Mouse (Mus musculus) adrenal gland, postnatal 14 days (tissue): Measurements from ENCODE around the gene Meis1. TPM values are rescaled to one million over a fixed set of nuclear protein-coding genes. Genes with fewer than 3 reads are reported as not detected.
A peak's percentile ranks its signal among the peaks of the same experiment; 100 is the strongest.

ENCODE experiments used
- DNase-seq: peaks from one replicate; pipeline ENCODE4 v3.0.0; 2021; ENCODE audit warnings: mixed read lengths
- long read RNA-seq, 2 experiments: library from polyadenylated mRNA; stranded (forward); transcript quantifications; one replicate each; pipeline ENCODE4 v2.0.0; 2021
- total RNA-seq: library from RNA; stranded (reverse); gene quantifications from 2 replicates; pipeline ENCODE4 v1.2.3, GENCODE M21; 2021

Gene Meis1
- 57.0 and 57.5 TPM in 2 replicates for total RNA-seq
- long read RNA-seq, experiment 1, transcript Meis1-209 (12 exons, 3,346 nt) = minor isoform, 7 of 43 reads
- long read RNA-seq, experiment 1, transcript Meis1-201 (13 exons, 3,196 nt) = major isoform, 20 of 43 reads
- long read RNA-seq, experiment 1, partial matches to known transcripts = 4 of 43 reads
- long read RNA-seq, experiment 1, other reads (novel, unspliced or antisense) = 12 of 43 reads
- long read RNA-seq, experiment 2, transcript Meis1-201 (13 exons, 3,196 nt) = major isoform, 18 of 34 reads
- long read RNA-seq, experiment 2, partial matches to known transcripts = 8 of 34 reads
- long read RNA-seq, experiment 2, other reads (novel, unspliced or antisense) = 5 of 34 reads

GRCm38 (mm10) chr11:19018489-19019203 lies at the start of gene Meis1:
Gene Meis1, minus strand, starts transcription at chr11:19018985.
- DNase-seq = peak; percentile 95

DNA sequence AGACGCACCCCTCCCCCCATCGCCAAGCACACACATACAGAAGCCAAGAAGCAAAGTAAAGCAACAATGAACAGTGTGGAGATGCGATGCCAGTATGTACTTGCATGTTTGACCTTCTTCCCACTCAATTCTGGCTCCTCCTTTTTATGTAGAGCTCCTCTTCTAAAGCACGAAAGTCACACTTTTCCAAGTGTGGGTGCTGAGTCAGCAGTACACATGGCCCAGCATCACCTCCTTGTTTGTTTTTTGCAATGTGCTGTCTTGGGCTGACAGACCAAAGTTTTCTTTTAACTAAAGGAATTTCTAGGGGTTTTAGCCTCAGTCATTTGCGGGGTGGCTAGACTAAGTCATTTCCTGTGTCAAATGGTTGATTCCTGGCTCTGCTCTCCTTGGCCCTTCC lies 48.5 kb upstream of the Meis1 start:
- DNase-seq = no peak

- no peak for DNase-seq
Measured at GRCm38 (mm10) chr11:19049276-19049675, 30.5 kb upstream of the Meis1 start.

DNA sequence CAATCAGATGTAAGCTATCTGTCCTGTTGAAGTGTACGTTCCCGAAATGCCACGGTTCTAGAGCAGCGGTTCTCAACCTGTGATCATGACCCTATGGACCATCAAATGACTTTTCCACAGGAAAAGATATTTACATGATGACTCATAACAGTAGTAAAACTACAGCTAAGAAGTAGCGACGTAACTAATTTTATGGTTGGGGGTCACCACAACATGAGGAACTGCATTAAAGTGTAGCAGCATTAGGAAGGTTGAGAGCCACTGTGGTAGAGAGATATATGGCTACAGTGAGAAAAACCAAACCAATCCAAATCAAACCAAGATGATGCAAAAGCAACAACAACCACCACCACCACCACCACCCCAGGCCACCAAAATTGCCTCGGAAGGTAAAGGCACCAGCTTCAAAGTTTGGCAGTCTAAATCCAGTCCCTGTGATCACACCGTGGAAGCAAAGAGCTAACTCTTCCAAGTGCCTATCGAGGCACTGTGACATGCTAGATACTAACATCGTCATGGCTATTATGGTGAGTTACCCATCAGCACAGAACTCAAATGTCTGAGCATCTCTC lies 17.9 kb upstream of the Meis1 start:
- no peak for DNase-seq

GRCm38 (mm10) chr11:19026581-19027561 lies 8.1 kb upstream of the Meis1 start:
- peak; percentile 89 for DNase-seq

DNA sequence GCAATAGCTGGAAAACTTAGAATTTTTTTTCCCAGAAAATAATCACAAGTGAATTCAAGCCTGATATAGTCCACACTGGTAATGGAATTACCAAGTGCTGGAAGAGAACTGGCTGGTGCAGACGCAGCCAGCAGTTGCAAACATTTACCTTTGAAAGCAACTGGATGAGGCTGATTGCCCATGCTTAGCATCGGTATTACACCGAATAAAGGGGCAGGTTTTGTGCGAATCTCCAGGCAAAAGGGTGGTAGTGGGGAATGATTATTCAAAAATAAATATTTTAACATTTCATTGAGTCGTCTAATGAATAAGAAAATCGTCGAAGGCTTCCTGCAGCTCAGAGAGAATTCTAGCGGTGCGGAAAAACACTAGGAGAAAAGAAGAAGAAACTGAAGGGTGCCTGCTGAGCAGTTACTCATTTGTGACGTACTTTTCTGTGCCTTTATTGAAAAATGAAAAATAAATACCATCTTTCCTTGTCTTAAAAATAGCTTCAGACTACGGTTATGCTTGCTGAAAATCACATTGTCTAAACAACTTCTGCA lies 7.3 kb upstream of the Meis1 start:
- DNase-seq = no peak

- DNase-seq = peak; percentile 63
Measured at GRCm38 (mm10) chr11:19024496-19025265, 5.9 kb upstream of the Meis1 start.

- DNase-seq = no peak
Measured at GRCm38 (mm10) chr11:19023356-19023755, 4.6 kb upstream of the Meis1 start.

- DNase-seq = no peak
Measured at GRCm38 (mm10) chr11:19022576-19022975, 3.8 kb upstream of the Meis1 start.

DNA sequence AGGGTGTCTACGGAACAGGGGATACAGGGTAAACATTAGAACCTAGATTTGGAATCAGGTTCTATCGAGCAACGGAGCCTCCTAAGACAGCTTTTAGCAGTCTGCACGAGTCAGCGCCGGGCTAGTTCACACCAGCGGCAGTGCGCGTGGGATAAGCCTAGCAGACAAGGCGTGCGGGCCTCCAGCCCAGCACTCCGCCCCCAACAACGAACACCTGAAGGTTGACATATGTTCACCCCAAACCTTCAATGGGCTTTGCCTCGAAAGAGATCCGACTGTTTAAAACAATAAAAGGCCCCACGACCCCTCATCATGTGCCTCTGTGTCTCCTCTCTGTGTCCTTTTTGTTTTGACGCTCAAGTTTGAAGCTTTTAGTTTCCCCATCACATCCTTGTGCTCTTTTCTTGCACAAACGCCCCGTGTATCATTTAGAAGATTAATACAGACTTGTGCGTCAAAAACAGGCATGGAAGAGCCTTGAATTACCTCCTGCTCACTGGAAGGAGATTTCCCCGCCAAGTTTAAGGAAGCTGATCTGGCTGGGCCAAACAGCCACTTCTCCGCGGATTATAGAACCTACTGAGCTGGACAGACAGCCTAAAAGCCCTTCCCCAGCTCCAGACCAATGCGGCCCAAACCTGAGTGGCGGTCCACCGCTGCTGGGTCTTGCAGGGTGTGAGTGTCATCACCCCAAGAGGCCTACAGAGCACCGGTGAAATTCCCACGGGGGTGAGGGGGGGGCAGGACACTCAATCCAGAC lies 2.3 kb upstream of the Meis1 start:
- DNase-seq = peak; percentile 60

GRCm38 (mm10) chr11:19020371-19020824 lies 1.6 kb upstream of the Meis1 start:
- peak; percentile 97 for DNase-seq

- peak; percentile 83 for DNase-seq
Measured at GRCm38 (mm10) chr11:19019204-19020171, 703 bp upstream of the Meis1 start.

GRCm38 (mm10) chr11:19017719-19018413 lies 919 bp downstream of the Meis1 start:
- DNase-seq = no peak

DNA sequence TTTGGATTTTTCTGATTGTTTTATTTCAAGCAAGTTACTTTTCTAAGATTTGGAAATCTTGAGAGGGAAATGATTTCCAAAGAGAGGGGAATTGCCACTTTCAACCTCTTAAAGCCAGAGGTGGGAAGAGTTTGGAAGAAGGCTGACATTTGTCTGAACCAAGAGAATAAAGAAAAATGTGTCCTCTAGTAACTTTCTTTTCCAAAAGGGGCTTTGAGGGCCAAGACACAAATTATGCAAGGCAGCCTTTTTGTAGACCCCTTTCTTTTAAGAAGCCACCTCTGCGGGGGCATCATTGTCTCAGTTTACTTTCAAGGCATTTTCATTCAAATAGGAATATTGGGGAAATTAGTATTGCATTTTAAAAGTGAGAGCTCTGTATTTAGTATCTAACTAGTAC lies 1.5 kb downstream of the Meis1 start:
- no peak for DNase-seq

- peak; percentile 19 for DNase-seq
Measured at GRCm38 (mm10) chr11:19016481-19017220, 2.1 kb downstream of the Meis1 start.

DNA sequence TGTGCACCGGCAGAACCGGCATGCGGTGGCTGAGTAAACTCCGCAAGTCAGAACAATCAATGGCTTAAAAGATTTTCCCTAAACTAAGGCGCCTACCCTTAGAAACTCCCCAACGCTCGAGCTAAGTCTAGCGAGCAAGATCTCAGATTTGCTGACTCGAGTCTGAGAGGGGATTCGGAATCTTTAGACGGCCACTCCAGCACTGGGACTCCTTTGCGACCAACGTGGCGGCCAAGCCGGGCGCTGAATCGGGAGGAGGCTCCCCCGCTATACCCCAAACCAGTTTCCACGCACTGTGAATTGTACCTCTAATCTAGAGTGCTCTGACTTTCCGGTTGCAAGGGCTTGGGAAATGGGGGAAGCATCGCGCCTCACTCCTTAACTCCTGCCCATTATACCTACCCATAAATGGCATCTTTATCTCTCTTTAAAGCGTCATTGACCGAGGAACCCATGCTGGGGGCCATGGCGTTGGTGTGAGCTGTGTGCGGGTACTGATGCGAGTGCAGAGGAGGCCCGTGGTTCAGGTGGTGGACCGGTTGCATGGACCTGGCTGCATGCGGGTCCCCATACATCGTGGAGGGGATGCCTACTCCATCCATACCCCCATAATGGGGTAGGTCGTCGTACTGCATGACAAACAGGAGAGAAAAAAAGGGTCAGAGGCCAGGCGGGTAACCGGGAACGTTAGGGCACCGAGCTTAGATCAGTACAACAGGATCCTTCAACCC lies 2.9 kb downstream of the Meis1 start:
- peak; percentile 33 for DNase-seq

- no peak for DNase-seq
Measured at GRCm38 (mm10) chr11:19015381-19015730, 3.4 kb downstream of the Meis1 start.
